Mouse (Mus musculus) thymus, postnatal 25 days (tissue): ENCODE data around the gene Fam126a.
"Not testable (repeated sequence)": the region's sequence is repeated elsewhere in the genome, so short reads cannot be mapped to it uniquely, and the experiment has no call there.

Source experiments
- DNase-seq: peaks from one replicate; pipeline ENCODE4 v3.0.0; 2022

The Fam126a gene

GRCm38 (mm10) chr5:23893156-23893863 lies 137.2 kb downstream of the Fam126a start:
- no peak for DNase-seq

GRCm38 (mm10) chr5:23890734-23891133 lies 139.8 kb downstream of the Fam126a start:
- peak; percentile 35 for DNase-seq

- DNase-seq, result no peak
Measured at GRCm38 (mm10) chr5:23889461-23889860, 141.0 kb downstream of the Fam126a start.

- DNase-seq, result no peak
Measured at GRCm38 (mm10) chr5:23887111-23887510, 143.4 kb downstream of the Fam126a start.

GRCm38 (mm10) chr5:23874457-23874856 lies 156.0 kb downstream of the Fam126a start:
- no peak for DNase-seq

- no peak for DNase-seq
Measured at GRCm38 (mm10) chr5:23872586-23872985, 157.9 kb downstream of the Fam126a start.

GRCm38 (mm10) chr5:23871323-23871722 lies 159.2 kb downstream of the Fam126a start:
- not testable (repeated sequence) for DNase-seq

- no peak for DNase-seq
Measured at GRCm38 (mm10) chr5:23865941-23866340, 164.5 kb downstream of the Fam126a start.
